19 mouse cellular contexts compared by ENCODE assay signal in genomic region chr10:116913647-116914273, GRCm38 (mm10). TPM values are rescaled to one million over a fixed set of nuclear protein-coding genes. Genes with fewer than 3 reads are reported as not detected.
DNase-seq lines count a peak whose midpoint lies in the region; ATAC-seq and TF ChIP-seq lines count a peak whose summit lies in the region.
"Had no signal": no experiment of that assay in that cellular context is flagged by ENCODE, and none has a peak within 500 bp of the region (broad histone marks: within the 10 kb centered on the region; RNA-seq: fewer than 3 reads in every experiment).

No protein-coding gene starts in this region.

- H3K27ac ChIP-seq in stomach, postnatal 0 days (replicated peaks), result no peak overlapping the region
- H3K27ac ChIP-seq in forebrain, embryonic 14.5 days (ENCODE audit: low read depth, low read length), result no peak overlapping the region
- H3K27ac ChIP-seq: heart, embryonic 10.5 days; macrophage; midbrain, embryonic 15.5 days; neural tube, embryonic 12.5 days had no signal

- H3K9me3 ChIP-seq in stomach, postnatal 0 days (ENCODE audit: control insufficient read depth, low read length), result no peaks in the 10 kb centered on the region
- H3K9me3 ChIP-seq in forebrain, embryonic 14.5 days (replicated peaks; ENCODE audit: control insufficient read depth, low read length), result no peaks in the 10 kb centered on the region
- H3K9me3 ChIP-seq: heart, embryonic 10.5 days; limb, embryonic 15.5 days; midbrain, embryonic 15.5 days; neural tube, embryonic 12.5 days had no signal

- no peaks in the 10 kb centered on the region for H3K4me1 ChIP-seq in lung, adult 2 months (ENCODE audit: control insufficient read depth, insufficient read depth, low read length)
- no peaks in the 10 kb centered on the region for H3K4me1 ChIP-seq in stomach, postnatal 0 days (replicated peaks; ENCODE audit: control insufficient read depth, insufficient read depth)
- no peaks in the 10 kb centered on the region for H3K4me1 ChIP-seq in forebrain, embryonic 14.5 days (ENCODE audit: control insufficient read depth, insufficient read depth, low read length)
- H3K4me1 ChIP-seq: midbrain, embryonic 15.5 days; neural tube, embryonic 12.5 days had no signal

- WGBS in lung, adult 2 months, result 75% methylated on average over 17 of the region's 17 CpGs
- 61% methylated on average over 17 of the region's 17 CpGs for WGBS in stomach, postnatal 0 days
- 95% methylated on average over 17 of the region's 17 CpGs for WGBS in forebrain, embryonic 14.5 days

- H3K36me3 ChIP-seq in stomach, postnatal 0 days (ENCODE audit: control insufficient read depth, insufficient read depth, low read length), result peaks cover 3% of the 10 kb centered on the region; the same call in 1 of the 2 replicates
- H3K36me3 ChIP-seq in forebrain, embryonic 14.5 days (ENCODE audit: control insufficient read depth, insufficient read depth, low read length), result peaks cover 64% of the 10 kb centered on the region

- H3K4me2 ChIP-seq in stomach, postnatal 0 days (replicated peaks; ENCODE audit: low read depth), result no peak overlapping the region
- no peak overlapping the region for H3K4me2 ChIP-seq in forebrain, embryonic 14.5 days (ENCODE audit: low read length)
- H3K4me2 ChIP-seq: limb, embryonic 15.5 days; midbrain, embryonic 15.5 days; neural tube, embryonic 12.5 days had no signal

- peak; percentile 81 for ATAC-seq in inflammation-experienced regulatory T-cells, adult 6 months
- peak; percentile 50; the same call in 1 of the 2 replicates for ATAC-seq in stomach, postnatal 0 days (ENCODE audit: low FRiP score, low TSS enrichment)
- no peak for ATAC-seq in forebrain, embryonic 14.5 days
- ATAC-seq: midbrain, embryonic 15.5 days had no signal

- no peaks in the 10 kb centered on the region for H3K27me3 ChIP-seq in stomach, postnatal 0 days (ENCODE audit: control insufficient read depth, insufficient read depth, low read length)
- H3K27me3 ChIP-seq in forebrain, embryonic 14.5 days (replicated peaks; ENCODE audit: control insufficient read depth, insufficient read depth, low read length), result no peaks in the 10 kb centered on the region
- H3K27me3 ChIP-seq: CH12.LX; limb, embryonic 15.5 days; midbrain, embryonic 15.5 days; neural tube, embryonic 12.5 days had no signal

- TF ChIP-seq EP300 in stomach, postnatal 0 days (optimal IDR thresholded peaks at IDR 0.05), result no peak

- TF ChIP-seq CTCF in lung, adult 2 months (IDR thresholded peaks at IDR 0.05; ENCODE audit: insufficient read depth, low read length), result no peak
- no peak for TF ChIP-seq CTCF in stomach, postnatal 0 days (IDR thresholded peaks at IDR 0.05; ENCODE audit: low read depth)

- H3K4me3 ChIP-seq in lung, adult 2 months (replicated peaks; ENCODE audit: extremely low read depth, low read depth, low read length), result no peak overlapping the region
- H3K4me3 ChIP-seq in stomach, postnatal 0 days (ENCODE audit: low read depth, low read length), result no peak overlapping the region
- H3K4me3 ChIP-seq in forebrain, embryonic 14.5 days (ENCODE audit: low read depth, low read length), result no peak overlapping the region
- H3K4me3 ChIP-seq: heart, embryonic 10.5 days; limb, embryonic 15.5 days; midbrain, embryonic 15.5 days; neural tube, embryonic 12.5 days had no signal

- H3K9ac ChIP-seq in stomach, postnatal 0 days (ENCODE audit: low read length), result no peak overlapping the region
- no peak overlapping the region for H3K9ac ChIP-seq in forebrain, embryonic 14.5 days (ENCODE audit: low read length)
- H3K9ac ChIP-seq: limb, embryonic 15.5 days; midbrain, embryonic 15.5 days; neural tube, embryonic 12.5 days had no signal

- no peak for DNase-seq in lung, adult 2 months
- DNase-seq in lung, postnatal 10 days, result no peak
- peak; percentile 68 to 75 for DNase-seq in CD8-positive naive resting alpha-beta T cell, adult 2 months (ENCODE audit: low read depth in 2 of 2, low spot score in 2 of 2)
- no peak for DNase-seq in stomach, postnatal 0 days (ENCODE audit: low spot score)
- no peak for DNase-seq in cerebellum, adult 18-20 months
- DNase-seq in right cerebral cortex, postnatal 25 days, result no peak
- DNase-seq in forebrain, embryonic 14.5 days (ENCODE audit: low spot score), result no peak
- DNase-seq: gastrocnemius, postnatal 36 days; kidney, postnatal 10 days had no signal

- TF ChIP-seq POLR2A in lung, adult 2 months (IDR thresholded peaks at IDR 0.05; ENCODE audit: borderline replicate concordance, extremely low read depth, low read depth, low read length), result 0 out of 2 replicates have a peak, but pooled peaks have one; percentile 8

RNA-seq across cellular contexts. Expression of gene Myrfl, which starts 17.0 kb away (rescaled TPM):
- not detected in 2 replicates for polyA plus RNA-seq in lung, adult 2 months (2012; rRNA removed)
- polyA plus RNA-seq in inflammation-experienced regulatory T-cells, adult 6 months (2017; shearing (Covaris generic)), result not detected
- polyA plus RNA-seq in stomach, postnatal 0 days (2015; fragmentation: Nextera tagmentation; extraction: Ambion mirVana), result 0.02 TPM in 1 of 2 replicates, not detected in the other
- 0.06 and 0.11 TPM in 2 replicates for polyA plus RNA-seq in forebrain, embryonic 14.5 days (2014; fragmentation: Nextera tagmentation; extraction: Ambion mirVana)
- polyA plus RNA-seq: macrophage had no signal

RNA-seq across cellular contexts. Expression of gene Rab3ip, which starts 36.8 kb away (rescaled TPM):
- 108 and 123 TPM in 2 replicates for polyA plus RNA-seq in lung, adult 2 months (2012; rRNA removed)
- 10 to 100 TPM in 1 of 3 experiments, 1 to 10 TPM in 2; 5.6 to 12.7 (median 8.7) TPM for polyA plus RNA-seq in inflammation-experienced regulatory T-cells, adult 6 months (2017; shearing (Covaris generic))
- 13.5 and 14.4 TPM in 2 replicates for polyA plus RNA-seq in stomach, postnatal 0 days (2015; fragmentation: Nextera tagmentation; extraction: Ambion mirVana)
- 37.3 and 42.8 TPM in 2 replicates for polyA plus RNA-seq in forebrain, embryonic 14.5 days (2014; fragmentation: Nextera tagmentation; extraction: Ambion mirVana)

RNA-seq across cellular contexts. Expression of gene Gm10271, which starts 58.6 kb away (rescaled TPM):
- polyA plus RNA-seq in lung, adult 2 months (2012; rRNA removed), result not detected in 2 replicates
- polyA plus RNA-seq in inflammation-experienced regulatory T-cells, adult 6 months (2017; shearing (Covaris generic)), result not detected
- polyA plus RNA-seq in stomach, postnatal 0 days (2015; fragmentation: Nextera tagmentation; extraction: Ambion mirVana), result not detected in 2 replicates
- polyA plus RNA-seq in forebrain, embryonic 14.5 days (2014; fragmentation: Nextera tagmentation; extraction: Ambion mirVana), result not detected in 2 replicates
- polyA plus RNA-seq: embryonic facial prominence, embryonic 14.5 days; forebrain, embryonic 11.5 days; heart, embryonic 10.5 days; intestine, embryonic 14.5 days; limb, embryonic 15.5 days; macrophage; midbrain, embryonic 15.5 days; neural tube, embryonic 12.5 days had no signal

Comparison
In these comparisons a context has a peak if more than half of its experiments do, and no peak if none do; other contexts are left out.
1. DNase-seq: peak in CD8-positive naive resting alpha-beta T cell, adult 2 months (2 of 2); none in lung, adult 2 months (single experiment), lung, postnatal 10 days (single experiment), stomach, postnatal 0 days (single experiment), cerebellum, adult 18-20 months (0 of 2), right cerebral cortex, postnatal 25 days (single experiment) and forebrain, embryonic 14.5 days (single experiment).